Mouse (Mus musculus) gastrocnemius, postnatal 25 days (tissue): ENCODE measurements at regions not wholly inside any gene's neighbourhood (a gene's known extent, or its start where the extent isn't known, plus 50 kb on each side); places are given as distances from the start of the nearest gene placed in this dataset.
"Not testable (repeated sequence)": the region's sequence is repeated elsewhere in the genome, so short reads cannot be mapped to it uniquely, and the experiment has no call there.

Experiments used
- DNase-seq: peaks from one replicate; pipeline ENCODE4 v3.0.0; 2022

GRCm38 (mm10) chr16:9016040-9016761, 186.3 kb downstream of the 1810013L24Rik start:
- no peak for DNase-seq

DNA sequence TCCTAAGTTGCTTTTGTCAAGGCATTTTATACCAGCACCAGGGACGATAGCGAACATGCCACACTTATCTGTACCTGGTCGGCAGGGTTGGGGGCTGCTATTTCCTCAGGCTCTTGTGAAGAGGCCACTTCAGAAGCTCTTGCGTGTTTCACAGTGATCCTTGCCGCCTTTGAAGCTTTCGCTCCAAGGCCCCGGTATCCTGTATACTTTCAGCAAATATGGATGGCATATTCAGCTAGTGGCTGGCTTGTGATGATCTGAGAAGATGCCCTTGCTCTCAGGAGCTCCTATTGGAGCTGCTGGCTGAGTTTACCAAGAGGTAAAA, 186.8 kb downstream of the 1810013L24Rik start:
- no peak for DNase-seq

DNA sequence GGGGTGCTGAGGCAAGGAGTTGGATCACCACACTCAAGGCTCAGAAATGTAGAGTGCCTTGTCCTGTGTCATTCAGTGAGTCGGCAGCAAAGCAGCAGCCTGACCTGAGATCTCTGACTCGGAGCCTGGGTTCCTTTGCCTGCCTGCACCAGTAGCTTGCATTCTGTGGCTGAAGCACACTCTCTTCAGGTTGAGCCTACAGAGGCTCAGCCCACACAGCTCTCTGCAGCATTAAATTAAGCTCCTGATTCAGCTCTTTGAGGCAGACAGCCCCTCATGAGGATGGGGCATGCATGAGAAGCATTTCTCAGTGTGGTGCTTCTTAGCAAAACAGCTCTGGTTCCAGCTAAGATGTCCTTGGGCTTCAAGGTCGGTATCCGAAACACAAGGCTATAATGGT, 200.8 kb downstream of the 1810013L24Rik start:
- no peak for DNase-seq

DNA sequence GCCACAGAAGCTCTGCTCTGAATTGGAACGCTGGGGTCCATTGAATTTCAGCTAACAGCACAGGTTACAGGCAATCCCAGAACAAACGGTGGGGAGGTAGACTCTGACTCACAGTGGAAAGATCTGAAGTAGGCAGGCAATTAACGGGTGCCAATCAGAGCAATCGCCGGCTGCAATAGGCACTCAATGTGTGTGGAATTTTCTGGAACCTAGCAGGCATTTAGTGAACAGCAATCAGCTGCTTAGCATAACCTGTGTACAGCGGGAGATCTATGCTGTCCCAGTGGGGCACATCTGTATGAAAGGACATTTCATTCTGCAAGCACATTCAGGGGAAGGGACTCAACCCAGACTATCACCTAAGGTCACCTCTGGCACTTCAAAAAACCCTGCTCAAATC, 213.4 kb downstream of the 1810013L24Rik start:
- DNase-seq = no peak

DNA sequence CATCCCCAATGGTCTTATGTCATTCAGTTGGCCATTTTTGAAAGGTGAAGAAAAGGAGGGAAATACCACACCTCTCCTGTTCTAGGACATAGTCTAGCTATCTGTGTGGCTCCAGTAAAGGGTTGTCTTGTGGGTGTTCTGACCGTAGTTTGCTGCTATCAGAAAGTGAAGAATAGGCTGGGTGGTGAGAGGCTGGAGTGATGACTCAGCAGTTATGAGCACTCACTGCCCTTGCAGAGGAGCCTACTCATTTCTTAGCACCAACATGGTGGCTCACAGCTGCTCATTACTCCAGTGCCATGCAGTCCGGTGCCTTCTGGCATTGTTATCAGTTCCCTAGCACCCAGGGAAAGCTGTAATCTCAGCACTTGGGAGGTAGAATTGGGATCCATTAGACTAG, 217.0 kb downstream of the 1810013L24Rik start:
- DNase-seq = no peak

DNA sequence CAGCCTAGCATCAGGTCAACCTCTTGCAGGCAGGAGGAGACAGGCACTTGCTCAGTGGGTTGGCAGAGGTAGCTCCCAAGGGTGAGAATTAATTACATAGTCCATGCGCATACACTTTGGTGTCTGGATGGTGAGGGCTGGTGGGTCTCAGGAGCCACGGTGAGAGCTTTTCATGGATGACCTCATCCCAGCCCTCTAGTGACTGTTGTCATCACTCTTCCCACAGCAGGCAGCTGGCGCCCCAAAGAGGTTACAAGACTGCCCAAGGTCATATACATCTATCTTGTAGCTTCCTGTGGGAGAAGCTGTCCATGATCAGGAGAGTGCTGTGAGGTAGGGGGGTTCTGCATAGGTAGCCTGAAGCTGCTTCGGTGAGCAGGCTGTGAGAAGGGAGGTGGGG, 224.5 kb downstream of the 1810013L24Rik start:
- DNase-seq = no peak

DNA sequence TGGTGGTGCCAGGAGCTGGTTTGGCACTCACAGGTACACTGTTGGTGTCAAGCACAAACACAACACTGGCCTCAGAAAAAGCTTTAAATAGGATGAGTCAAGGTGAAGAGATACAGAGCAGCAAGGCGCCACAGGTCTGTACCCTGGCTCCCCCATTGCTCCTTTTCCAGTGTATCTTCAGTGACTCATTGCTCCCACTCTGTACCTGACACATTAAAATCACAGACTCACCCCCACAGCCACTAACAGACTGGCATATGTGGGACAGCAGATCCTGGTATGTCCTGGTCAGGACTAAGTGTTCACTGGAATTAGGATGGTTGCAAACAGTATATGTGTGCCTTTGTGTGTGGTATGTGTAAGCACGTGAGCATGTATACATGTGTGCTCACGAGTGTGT, 226.5 kb downstream of the 1810013L24Rik start:
- no peak for DNase-seq

- no peak for DNase-seq
Observed at GRCm38 (mm10) chr16:9071526-9071925, 241.6 kb downstream of the 1810013L24Rik start.

- DNase-seq = not testable (repeated sequence)
Observed at GRCm38 (mm10) chr16:9071956-9072355, 242.1 kb downstream of the 1810013L24Rik start.

- no peak for DNase-seq
Observed at GRCm38 (mm10) chr16:9074295-9074694, 244.4 kb downstream of the 1810013L24Rik start.

DNA sequence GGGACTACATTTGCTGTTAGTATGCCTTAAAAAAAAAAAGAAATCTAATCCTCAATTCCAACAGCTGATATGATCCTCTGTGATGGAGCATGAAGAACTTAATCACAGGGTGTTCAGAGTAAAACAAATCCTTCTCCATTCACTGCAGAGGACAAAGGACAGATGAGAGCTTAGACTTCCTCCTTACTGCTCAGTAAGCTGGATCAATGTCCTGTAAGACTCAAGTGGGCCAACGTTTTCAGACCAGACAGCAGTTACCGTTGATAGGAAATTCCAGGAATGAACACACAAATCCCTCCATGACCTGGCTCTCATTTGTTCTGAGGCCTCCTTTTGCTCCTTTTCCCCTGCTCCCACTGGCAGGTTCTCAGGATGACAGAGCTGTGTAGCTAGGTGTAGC, 247.6 kb downstream of the 1810013L24Rik start:
- no peak for DNase-seq

GRCm38 (mm10) chr16:9078405-9078942, 248.6 kb downstream of the 1810013L24Rik start:
- no peak for DNase-seq

GRCm38 (mm10) chr16:9083040-9083439, 253.1 kb downstream of the 1810013L24Rik start:
- no peak for DNase-seq

DNA sequence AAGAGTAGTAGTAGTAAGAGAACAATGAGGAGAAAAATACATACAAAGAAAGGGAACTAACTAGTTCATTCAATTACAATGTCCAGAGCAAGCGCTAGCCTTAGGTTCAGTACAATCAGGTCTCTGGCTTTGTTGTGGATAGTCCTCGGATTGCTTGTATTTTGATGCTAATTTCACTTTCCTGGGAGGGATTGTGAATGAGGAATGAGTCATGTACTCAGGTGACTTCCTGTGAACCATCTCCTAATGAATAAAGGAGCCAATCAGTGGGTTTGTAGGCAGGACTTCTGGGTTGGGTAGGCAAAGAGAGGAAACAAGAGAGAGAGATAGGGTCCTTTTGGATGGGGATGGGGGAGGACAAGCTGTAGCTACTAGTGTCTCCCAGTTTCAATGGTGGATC, 253.8 kb downstream of the 1810013L24Rik start:
- DNase-seq = no peak

GRCm38 (mm10) chr16:9084581-9084980, 254.7 kb downstream of the 1810013L24Rik start:
- no peak for DNase-seq

- no peak for DNase-seq
Observed at GRCm38 (mm10) chr16:9085133-9085532, 255.2 kb downstream of the 1810013L24Rik start.

GRCm38 (mm10) chr16:9085977-9086376, 256.1 kb downstream of the 1810013L24Rik start:
- DNase-seq = no peak

- DNase-seq = no peak
Observed at GRCm38 (mm10) chr16:9091790-9092189, 261.9 kb downstream of the 1810013L24Rik start.

DNA sequence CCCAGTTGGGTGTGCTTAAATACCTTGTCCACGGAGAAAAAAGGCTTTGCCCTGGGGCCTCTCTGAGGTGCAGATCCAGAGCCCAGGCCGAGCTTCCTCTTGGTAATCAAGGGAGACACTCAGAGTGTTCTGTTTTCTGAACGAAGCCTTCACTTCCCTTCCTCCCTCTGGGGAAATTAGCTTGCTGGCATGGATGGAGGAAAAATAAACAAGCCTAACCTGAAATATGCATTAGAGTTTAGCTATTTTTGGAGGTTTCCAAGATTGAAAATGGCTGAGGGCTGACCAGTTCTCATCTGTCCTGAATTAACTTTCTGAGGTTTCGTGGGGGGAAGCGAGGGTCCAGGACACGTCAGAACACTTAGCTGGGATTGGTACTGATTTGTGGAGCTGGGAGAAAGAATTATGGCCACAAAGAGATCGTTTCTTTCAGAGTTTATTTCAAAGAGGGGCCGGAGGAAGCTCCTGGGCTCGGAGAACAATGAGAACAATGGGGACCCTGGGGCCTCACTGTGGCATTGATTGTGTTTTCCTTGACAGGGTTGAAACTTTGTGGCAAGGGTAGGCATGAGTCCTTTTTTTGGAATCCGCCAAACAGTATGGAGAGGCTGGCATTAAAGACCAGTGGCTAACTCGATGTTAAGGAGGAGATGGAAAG, 262.4 kb downstream of the 1810013L24Rik start:
- no peak for DNase-seq

- DNase-seq = no peak
Observed at GRCm38 (mm10) chr16:9093593-9093992, 263.7 kb downstream of the 1810013L24Rik start.

- no peak for DNase-seq
Observed at GRCm38 (mm10) chr16:9094201-9094600, 264.3 kb downstream of the 1810013L24Rik start.

DNA sequence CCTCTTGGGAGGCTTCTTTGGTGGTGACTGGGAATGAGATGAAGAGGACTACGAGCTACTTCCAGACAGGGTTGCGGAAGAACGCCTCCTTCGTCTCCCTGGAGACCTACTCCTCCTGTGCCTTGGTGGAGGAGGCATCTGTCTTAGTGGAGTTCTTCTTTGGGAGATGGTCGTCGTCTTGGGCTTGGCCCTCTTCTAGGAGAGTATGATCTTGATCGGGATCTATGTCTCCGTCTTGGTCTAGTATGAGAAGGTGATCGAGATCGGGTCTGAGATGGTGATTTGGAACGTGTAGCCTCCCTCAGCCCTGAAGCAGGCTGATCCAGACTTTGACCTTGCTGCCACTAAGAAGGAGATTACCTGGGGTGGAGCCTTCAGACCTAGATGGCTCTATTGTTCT, 276.3 kb downstream of the 1810013L24Rik start:
- DNase-seq = no peak

DNA sequence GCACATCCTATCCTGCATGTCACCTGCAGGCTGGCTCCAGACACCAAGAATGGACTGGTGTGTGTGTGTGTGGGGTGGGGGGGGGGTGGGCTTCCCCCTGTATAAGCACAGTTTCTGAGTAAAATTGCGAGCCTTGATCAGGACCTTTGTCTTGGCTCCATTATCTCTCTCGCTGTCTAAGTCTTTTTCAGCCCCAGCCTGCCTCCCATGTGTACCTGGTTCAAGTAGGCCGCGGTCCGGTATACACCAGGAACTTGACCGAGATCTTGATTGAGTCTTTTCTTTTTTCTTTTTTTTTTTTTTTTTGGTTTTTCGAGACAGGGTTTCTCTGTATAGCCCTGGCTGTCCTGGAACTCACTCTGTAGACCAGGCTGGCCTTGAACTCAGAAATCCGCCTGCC, 276.8 kb downstream of the 1810013L24Rik start:
- not testable (repeated sequence) for DNase-seq

DNA sequence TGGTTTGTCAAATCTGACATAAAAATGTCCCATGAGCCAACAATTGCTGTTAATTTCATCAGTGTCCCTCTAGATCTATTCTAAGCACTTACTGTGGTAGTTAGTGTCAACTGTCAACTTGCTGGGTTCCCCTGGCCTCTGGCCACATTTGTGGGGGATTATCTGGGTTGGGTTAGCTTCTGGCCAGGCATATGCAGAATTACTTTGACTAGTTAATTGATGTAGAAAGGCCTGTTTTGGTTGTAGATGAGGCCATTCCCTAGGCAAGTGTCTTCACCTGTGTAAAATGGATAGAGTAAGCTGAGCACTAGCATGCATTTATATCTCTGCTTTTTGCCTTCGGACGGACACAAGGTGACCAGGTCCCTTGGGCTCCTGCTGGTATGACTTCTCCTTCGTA, 283.9 kb downstream of the 1810013L24Rik start:
- no peak for DNase-seq
